Mouse (Mus musculus) forebrain, postnatal 0 days (tissue): ENCODE data around the gene Col6a4. TPM values are rescaled to one million over a fixed set of nuclear protein-coding genes. Genes with fewer than 3 reads are reported as not detected.

ENCODE experiments used
- ATAC-seq: fragments of 200-750 bp; cut with Nextera tagmentation; 2 replicates; pipeline ENCODE4 v1.8.0; 2017; ENCODE audit warnings: mild to moderate bottlenecking, moderate library complexity
- DNase-seq: peaks from one replicate; pipeline ENCODE4 v3.0.0-alpha.2; 2015
- H3K27ac ChIP-seq: fragments of 300-500 bp; sonication (generic); 2 replicates; pipeline ENCODE4 v1.5.1; 2014; ENCODE audit warnings: low read depth, mild to moderate bottlenecking, antibody characterized with exemption, low read length, moderate library complexity, mixed read lengths
- H3K27me3 ChIP-seq: fragments of 300-500 bp; sonication (generic); 2 replicates; pipeline ENCODE4 v1.6.1; 2014; ENCODE audit warnings: mild to moderate bottlenecking, low read length, mixed read lengths; ENCODE audit not compliant: insufficient read depth
- H3K36me3 ChIP-seq: fragments of 300-500 bp; sonication (generic); 2 replicates; pipeline ENCODE4 v1.6.1; 2014; ENCODE audit warnings: mild to moderate bottlenecking, moderate library complexity; ENCODE audit not compliant: insufficient read depth
- H3K4me1 ChIP-seq: fragments of 300-500 bp; sonication (generic); 2 replicates; pipeline ENCODE4 v1.6.1; 2014; ENCODE audit warnings: antibody characterized with exemption; ENCODE audit not compliant: insufficient read depth
- H3K4me2 ChIP-seq: fragments of 300-500 bp; sonication (generic); 2 replicates; pipeline ENCODE4 v1.6.1; 2014; ENCODE audit warnings: low read depth, mild to moderate bottlenecking, moderate library complexity
- H3K4me3 ChIP-seq: fragments of 300-500 bp; sonication (generic); 2 replicates; pipeline ENCODE4 v1.5.1; 2014; ENCODE audit warnings: low read depth, low read length, mixed read lengths
- H3K9ac ChIP-seq: fragments of 300-500 bp; sonication (generic); 2 replicates; pipeline ENCODE4 v1.6.1; 2014; ENCODE audit warnings: mild to moderate bottlenecking
- H3K9me3 ChIP-seq: fragments of 300-500 bp; sonication (generic); 2 replicates; pipeline ENCODE4 v1.6.1; 2016; ENCODE audit warnings: low read length
- CTCF ChIP-seq: sonication (generic); IDR thresholded peaks from 2 replicates; pipeline ENCODE4 v1.5.1; 2016; ENCODE audit warnings: antibody characterized with exemption, control low read depth, low read depth
- WGBS: fragments of 180-500 bp; shearing (Covaris S2); extraction: QIAGEN DNeasy Blood & Tissue Kit; methylation state at CpG from one replicate; pipeline ENCODE4 v1.1.7; 2014; 5-methylcytosine and 5-hydroxymethylcytosine counted together
- polyA plus RNA-seq: library from polyadenylated mRNA; unstranded; fragments of >200 nt; fragmentation: Nextera tagmentation; extraction: Ambion mirVana; gene quantifications from 2 replicates; pipeline ENCODE4 v1.2.1, GENCODE M21; 2015
- total RNA-seq: library from RNA; depleted of rRNA; stranded (reverse); fragments of >200 nt; gene quantifications from 2 replicates; pipeline ENCODE4 v1.2.3, GENCODE M21; 2014

Gene Col6a4
- total and polyA plus RNA-seq, 2 experiments from 2014 or later = 0.81 to 1.1 TPM

DNA sequence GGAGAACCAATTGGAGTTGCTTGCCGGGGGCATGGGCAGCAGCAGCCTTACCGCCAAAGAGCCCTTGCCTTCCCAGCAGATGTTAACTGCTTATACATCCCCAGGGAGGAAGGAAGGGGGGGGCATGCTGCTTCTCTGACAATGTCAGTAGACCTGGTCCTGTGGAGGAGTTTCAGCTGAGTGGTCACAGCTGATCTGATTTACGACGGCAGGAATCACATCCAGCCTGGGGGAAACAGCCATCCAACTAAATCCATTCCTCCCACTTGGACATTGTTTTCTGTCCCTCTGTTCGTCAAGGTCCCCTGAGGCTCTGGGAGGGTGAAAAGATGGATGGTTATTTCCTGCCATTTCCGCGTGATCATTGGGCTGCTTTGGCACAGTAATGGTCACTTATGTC, 7.8 kb upstream of the Col6a4 start:
- Histone ChIP-seq H3K9ac (no peak overlapping the region), H3K36me3 (no peaks in the 10 kb centered on the region), H3K27me3 (no peaks in the 10 kb centered on the region), H3K4me1 (no peaks in the 10 kb centered on the region), H3K4me2 (no peak overlapping the region), H3K27ac (no peak overlapping the region), H3K9me3 (no peaks in the 10 kb centered on the region), H3K4me3 (no peak overlapping the region)
- TF ChIP-seq CTCF = no peak
- 92% methylated on average over 7 of the region's 7 CpGs for WGBS
- DNase-seq (no peak), ATAC-seq (no peak)

DNA sequence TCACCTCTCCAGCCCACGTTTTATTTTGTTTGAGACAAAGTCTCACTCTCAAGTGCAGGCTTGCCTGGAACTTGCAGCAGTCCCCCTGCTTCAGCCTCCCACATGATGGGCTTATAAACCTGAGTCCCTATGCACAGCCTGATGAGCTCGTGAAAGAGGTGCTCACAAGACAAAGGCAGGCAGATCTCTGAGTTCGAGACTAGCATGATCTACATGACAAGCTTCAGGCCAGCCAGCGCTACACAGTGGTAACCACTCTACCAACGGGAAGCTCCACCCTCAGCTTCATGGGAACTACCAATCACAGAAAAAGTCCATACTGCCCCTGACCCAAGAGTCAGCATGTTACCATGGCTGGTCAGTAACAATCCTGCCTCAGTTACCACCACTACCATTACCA, 4.6 kb upstream of the Col6a4 start:
- 0 out of 2 replicates have a peak overlapping the region, but pooled peaks have one; percentile 35 for H3K27ac ChIP-seq
- TF ChIP-seq CTCF = no peak
- WGBS = 74% methylated on average over 5 of the region's 5 CpGs
- no peaks in the 10 kb centered on the region for H3K36me3 ChIP-seq
- no peak overlapping the region for H3K9ac ChIP-seq
- ATAC-seq (no peak), DNase-seq (no peak)
- H3K4me2 ChIP-seq = no peak overlapping the region
- H3K27me3 ChIP-seq = no peaks in the 10 kb centered on the region
- H3K4me1 ChIP-seq = no peaks in the 10 kb centered on the region
- H3K9me3 ChIP-seq = no peaks in the 10 kb centered on the region
- no peak overlapping the region for H3K4me3 ChIP-seq

DNA sequence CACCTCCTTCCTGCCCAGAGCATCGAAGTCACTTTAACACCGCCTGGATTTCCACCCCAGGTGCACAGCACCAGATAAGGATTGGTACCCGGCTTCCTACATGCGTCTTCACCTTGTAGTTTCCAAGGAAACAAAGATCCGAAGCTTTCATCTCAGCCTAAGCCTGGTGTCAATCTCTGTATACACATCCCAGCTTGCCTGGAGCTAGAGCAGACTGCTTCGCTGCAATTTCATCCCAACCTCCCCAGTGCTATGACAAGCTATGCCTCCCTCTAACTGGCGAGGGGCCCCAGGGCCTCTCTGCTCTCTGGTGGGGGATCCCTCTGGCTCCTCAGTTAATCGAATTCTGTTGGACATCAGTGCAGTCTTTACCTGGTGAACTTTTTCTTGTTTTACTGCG, 3.7 kb upstream of the Col6a4 start:
- no peak for TF ChIP-seq CTCF
- H3K27ac ChIP-seq = peak overlapping the region; percentile 50; the same call in 1 of the 2 replicates
- H3K36me3 ChIP-seq = no peaks in the 10 kb centered on the region
- H3K27me3 ChIP-seq = no peaks in the 10 kb centered on the region
- no peak overlapping the region for H3K4me3 ChIP-seq
- ATAC-seq (peak; percentile 90), DNase-seq (peak; percentile 59)
- no peak overlapping the region for H3K4me2 ChIP-seq
- WGBS = 59% methylated on average over 9 of the region's 9 CpGs
- no peaks in the 10 kb centered on the region for H3K9me3 ChIP-seq
- 0 out of 2 replicates have a peak overlapping the region, but pooled peaks have one; percentile 22 for H3K9ac ChIP-seq
- H3K4me1 ChIP-seq = no peaks in the 10 kb centered on the region

DNA sequence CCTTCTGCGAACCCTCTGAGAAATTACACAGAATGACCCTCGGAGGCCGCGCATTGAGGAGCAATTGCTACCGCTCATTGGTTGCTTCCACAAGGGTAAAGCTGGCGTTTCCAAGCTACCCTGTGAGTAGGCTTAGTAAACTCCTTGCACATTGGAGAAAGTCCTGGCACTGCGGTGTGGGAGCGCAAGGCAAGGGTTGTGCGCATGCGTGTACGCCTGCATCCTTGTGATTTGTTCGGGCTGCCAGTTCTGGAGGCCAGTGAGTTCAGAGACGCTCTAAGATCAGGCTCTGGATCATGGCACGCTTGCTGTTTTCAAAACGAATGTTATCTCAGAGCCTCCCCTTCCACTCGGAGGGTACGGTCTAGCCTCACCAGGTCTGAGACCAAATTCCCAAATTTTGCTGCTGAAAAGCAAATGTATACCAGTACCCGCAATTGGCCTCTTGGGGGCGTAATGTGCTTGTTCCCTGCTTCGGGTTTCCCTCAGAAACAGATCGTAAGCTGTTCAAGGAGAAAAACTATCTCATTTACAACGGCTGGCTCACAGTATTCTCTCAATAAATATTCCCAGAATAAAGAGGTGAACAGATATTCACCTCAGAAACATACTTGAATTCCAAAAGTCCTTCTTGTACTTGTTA, 2.9 kb upstream of the Col6a4 start:
- Histone ChIP-seq H3K4me3 (0 out of 2 replicates have a peak overlapping the region, but pooled peaks have one; percentile 11), H3K9ac (no peak overlapping the region), H3K9me3 (no peaks in the 10 kb centered on the region), H3K36me3 (no peaks in the 10 kb centered on the region), H3K27ac (peak overlapping the region; percentile 50; the same call in 1 of the 2 replicates), H3K4me1 (no peaks in the 10 kb centered on the region), H3K27me3 (no peaks in the 10 kb centered on the region), H3K4me2 (peak overlapping the region; percentile 21)
- 75% methylated on average over 22 of the region's 22 CpGs for WGBS
- TF ChIP-seq CTCF = peak; percentile 26
- no peak for DNase-seq
- peak; percentile 34; the same call in 1 of the 2 replicates for ATAC-seq

DNA sequence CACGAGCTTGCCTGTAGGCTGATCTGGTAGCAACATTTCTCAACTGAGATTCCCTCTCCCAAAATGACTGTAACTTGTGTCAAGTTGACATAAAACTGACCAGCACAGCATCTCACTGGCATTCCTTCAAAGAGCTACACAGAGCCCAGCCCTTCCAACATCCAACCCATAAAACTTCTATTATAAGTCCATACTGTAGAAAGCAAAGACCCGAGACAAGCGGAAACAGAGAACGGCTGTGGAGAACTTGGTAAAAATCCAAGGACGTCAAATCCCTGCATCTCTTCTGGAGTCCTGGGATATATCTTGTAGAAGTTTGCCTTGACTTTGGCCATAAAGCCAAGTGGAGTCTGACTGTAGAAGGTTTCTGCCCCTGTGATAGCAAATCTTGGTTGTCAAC, 15.1 kb downstream of the Col6a4 start:
- no peak overlapping the region for H3K27ac ChIP-seq
- H3K4me2 ChIP-seq = no peak overlapping the region
- ATAC-seq = no peak
- DNase-seq = no peak
- H3K9me3 ChIP-seq = no peaks in the 10 kb centered on the region
- H3K27me3 ChIP-seq = no peaks in the 10 kb centered on the region
- H3K9ac ChIP-seq = no peak overlapping the region
- no peak for TF ChIP-seq CTCF
- 91% methylated on average over 5 of the region's 5 CpGs for WGBS
- no peak overlapping the region for H3K4me3 ChIP-seq
- no peaks in the 10 kb centered on the region for H3K4me1 ChIP-seq
- H3K36me3 ChIP-seq = no peaks in the 10 kb centered on the region

DNA sequence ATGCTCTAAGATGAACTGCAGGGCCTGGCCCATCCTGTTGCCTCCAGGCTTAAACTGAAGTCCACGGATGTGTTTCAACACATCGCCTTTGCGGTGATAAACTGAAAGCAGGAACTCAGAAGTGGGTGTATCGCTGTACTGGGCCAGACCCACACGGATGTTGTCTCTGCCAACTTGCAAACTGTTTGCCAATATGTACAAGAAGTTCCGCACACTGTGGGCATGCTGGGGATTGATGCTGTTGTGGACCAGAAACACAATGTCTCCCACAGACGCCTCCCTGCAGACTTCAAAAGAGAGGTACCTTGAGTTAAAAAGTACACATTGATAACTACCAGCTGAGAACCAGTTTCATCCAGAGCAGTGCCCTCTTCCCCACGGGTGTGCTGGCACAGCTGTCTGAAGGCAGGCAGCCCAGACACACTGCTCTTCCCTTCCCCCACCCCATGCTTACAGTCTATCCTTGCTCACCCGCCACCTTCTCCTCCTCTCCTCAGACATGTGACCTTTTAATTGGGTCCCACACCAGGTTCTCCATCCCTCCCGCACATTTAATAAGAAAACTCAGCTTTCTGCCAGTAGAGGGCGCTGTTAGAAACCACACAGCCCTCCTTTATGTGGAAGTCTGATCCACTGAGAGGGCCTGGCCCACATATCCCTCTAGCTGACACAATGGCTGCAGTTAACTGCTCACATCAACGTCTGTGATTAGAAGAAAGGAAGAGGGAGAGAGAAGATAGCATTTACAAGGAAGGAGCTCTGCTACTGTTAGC, 16.1 kb downstream of the Col6a4 start:
- peak; percentile 58 for TF ChIP-seq CTCF
- DNase-seq (peak; percentile 62), ATAC-seq (peak; percentile 62)
- no peaks in the 10 kb centered on the region for H3K4me1 ChIP-seq
- no peaks in the 10 kb centered on the region for H3K27me3 ChIP-seq
- no peak overlapping the region for H3K4me3 ChIP-seq
- H3K9ac ChIP-seq = no peak overlapping the region
- H3K27ac ChIP-seq = no peak overlapping the region
- 54% methylated on average over 12 of the region's 12 CpGs for WGBS
- no peak overlapping the region for H3K4me2 ChIP-seq
- no peaks in the 10 kb centered on the region for H3K36me3 ChIP-seq
- H3K9me3 ChIP-seq = no peaks in the 10 kb centered on the region

DNA sequence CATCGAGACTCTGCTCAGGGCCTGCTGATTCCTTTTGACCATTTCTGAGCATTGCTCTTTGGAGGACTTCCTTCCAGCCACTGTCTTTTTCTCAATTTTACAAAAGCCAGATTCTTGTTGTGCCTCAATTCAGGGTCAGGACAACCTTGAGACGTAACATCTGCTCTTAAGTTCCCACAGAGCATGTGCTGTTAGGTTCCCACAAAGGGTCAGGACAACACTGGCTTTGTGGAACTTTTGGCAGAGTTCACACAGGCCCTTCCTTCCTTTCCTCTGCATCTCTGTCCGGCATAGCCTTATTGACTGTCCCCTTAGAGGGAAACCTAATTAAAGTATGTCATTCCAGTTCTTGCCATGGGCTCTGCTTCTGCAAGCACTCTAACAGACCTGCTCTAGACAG, 18.6 kb downstream of the Col6a4 start:
- no peak for TF ChIP-seq CTCF
- no peak overlapping the region for H3K27ac ChIP-seq
- H3K36me3 ChIP-seq = no peaks in the 10 kb centered on the region
- WGBS = 81% methylated on average over 3 of the region's 3 CpGs
- no peak overlapping the region for H3K4me2 ChIP-seq
- DNase-seq = no peak
- no peaks in the 10 kb centered on the region for H3K4me1 ChIP-seq
- H3K9ac ChIP-seq = no peak overlapping the region
- no peaks in the 10 kb centered on the region for H3K27me3 ChIP-seq
- no peaks in the 10 kb centered on the region for H3K9me3 ChIP-seq
- ATAC-seq = no peak
- H3K4me3 ChIP-seq = no peak overlapping the region
